Mouse (Mus musculus): ENCODE data around the gene Ank. TPM values are rescaled to one million over a fixed set of nuclear protein-coding genes. Genes with fewer than 3 reads are reported as not detected.

Gene Ank
- polyA plus RNA-seq, 1 experiment from 2014 or later: 13.2 TPM

GRCm38 (mm10) chr15:27574992-27575781 is 108.7 kb downstream of the Ank start:
- ATAC-seq (ENCODE audit: low FRiP score): peak; percentile 36; the same call in 1 of the 2 replicates
- WGBS: 83% methylated on average over 8 of the region's 8 CpGs
- Histone ChIP-seq H3K9ac (no peak overlapping the region), H3K4me3 (no peak overlapping the region), H3K4me2 (no peak overlapping the region), H3K36me3 (peaks cover 50% of the 10 kb centered on the region), H3K4me1 (replicated peaks) (0 out of 2 replicates have a peak, but pooled peaks cover 7% of the 10 kb centered on the region), H3K9me3 (no peaks in the 10 kb centered on the region), H3K27ac (no peak overlapping the region), H3K27me3 (no peaks in the 10 kb centered on the region)

DNA sequence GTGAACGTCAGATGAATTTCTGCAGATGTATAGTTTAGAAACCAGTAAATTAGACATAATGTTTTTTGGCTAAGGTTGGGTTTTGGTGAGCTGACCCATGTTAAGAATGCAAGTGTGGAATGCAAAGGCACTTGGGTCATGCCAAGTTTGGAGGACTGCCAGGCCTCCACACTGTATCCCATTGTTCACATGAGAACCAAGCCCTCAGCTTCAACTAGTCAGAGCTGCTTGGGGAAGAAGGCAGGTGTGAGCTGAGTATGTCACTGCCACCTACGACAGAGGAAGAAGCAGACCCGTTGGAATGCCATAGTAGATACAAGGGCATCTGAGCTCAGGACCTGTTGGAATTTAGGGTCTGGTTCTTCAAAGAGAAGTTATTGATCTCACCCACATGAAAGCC is 109.5 kb downstream of the Ank start:
- no peaks in the 10 kb centered on the region for H3K9me3 ChIP-seq
- no peak overlapping the region for H3K27ac ChIP-seq
- H3K27me3 ChIP-seq: no peaks in the 10 kb centered on the region
- H3K4me3 ChIP-seq: no peak overlapping the region
- peak; percentile 41; the same call in 1 of the 2 replicates for ATAC-seq (ENCODE audit: low FRiP score)
- H3K9ac ChIP-seq: no peak overlapping the region
- no peak overlapping the region for H3K4me2 ChIP-seq
- H3K36me3 ChIP-seq: peaks cover 57% of the 10 kb centered on the region
- WGBS: 87% methylated on average over 3 of the region's 3 CpGs
- peaks cover 13% of the 10 kb centered on the region; the same call in 1 of the 2 replicates for H3K4me1 ChIP-seq (replicated peaks)

DNA sequence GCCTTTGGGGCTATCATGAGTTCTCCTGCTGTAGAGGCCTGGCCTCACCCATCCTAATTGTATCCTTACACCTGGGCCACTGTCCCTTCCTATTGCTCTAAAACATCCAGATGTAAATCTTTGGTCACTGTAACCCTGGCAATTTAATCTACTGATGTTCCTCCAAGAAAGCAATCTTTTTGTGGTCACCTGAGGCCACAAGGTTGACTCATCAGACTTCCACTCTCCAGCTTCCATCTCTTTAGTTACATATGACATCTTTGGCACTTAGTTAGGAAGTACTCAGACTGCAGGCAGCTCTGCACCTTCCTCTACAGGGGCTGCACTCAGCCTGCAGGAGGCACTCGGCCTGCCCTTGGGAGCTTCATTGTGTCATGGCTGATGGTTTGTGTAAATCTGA is 110.4 kb downstream of the Ank start:
- H3K9me3 ChIP-seq: no peaks in the 10 kb centered on the region
- no peak overlapping the region for H3K4me3 ChIP-seq
- peaks cover 22% of the 10 kb centered on the region for H3K4me1 ChIP-seq (replicated peaks)
- no peak overlapping the region for H3K27ac ChIP-seq
- peaks cover 49% of the 10 kb centered on the region for H3K36me3 ChIP-seq
- no peaks in the 10 kb centered on the region for H3K27me3 ChIP-seq
- 80% methylated on average over 1 of the region's 1 CpGs for WGBS
- H3K4me2 ChIP-seq: no peak overlapping the region
- no peak overlapping the region for H3K9ac ChIP-seq
- ATAC-seq (ENCODE audit: low FRiP score): no peak

DNA sequence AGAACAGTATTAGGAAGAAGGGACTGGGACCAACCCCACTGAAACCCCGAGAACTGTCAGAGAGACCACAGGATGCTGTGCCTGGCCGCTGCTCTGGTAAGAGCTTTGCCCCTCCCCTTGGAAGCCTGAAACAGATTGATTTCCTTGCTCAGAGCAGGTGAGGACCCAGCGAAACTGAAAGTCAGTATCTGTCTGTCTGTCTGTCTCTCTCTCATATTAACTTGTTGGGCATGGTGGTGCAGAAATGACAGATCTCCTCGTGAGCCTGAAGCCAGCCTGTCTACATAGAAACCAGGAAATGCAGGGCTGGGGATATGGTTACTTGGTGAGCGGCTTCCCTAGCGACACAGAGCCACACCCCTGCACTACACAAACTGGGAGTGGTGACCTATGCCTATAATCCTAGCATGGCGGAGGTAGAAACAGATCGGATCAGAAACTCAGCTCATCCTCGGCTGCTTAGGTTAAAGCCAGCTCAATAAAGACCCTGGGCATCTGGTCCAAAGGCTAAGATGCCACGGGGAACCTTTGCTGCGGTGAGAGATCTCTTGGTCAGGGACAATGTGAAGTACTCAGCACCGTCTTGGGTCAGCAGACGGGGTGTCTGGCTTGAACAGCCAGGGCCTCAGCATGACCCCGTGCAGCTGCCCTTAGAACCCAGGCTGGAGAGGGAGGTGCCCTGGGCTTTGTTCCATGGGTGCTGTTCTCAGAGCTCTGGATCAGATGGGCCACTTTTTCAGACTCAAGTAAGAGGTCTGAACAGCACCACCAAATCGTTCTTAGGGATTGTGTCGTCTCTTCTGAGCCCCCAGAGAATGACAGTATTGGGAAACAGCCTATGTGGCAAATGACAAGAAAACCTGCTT is 111.7 kb downstream of the Ank start:
- ATAC-seq (ENCODE audit: low FRiP score): no peak
- Histone ChIP-seq H3K9ac (no peak overlapping the region), H3K4me3 (no peak overlapping the region), H3K27ac (no peak overlapping the region), H3K4me1 (replicated peaks) (peaks cover 24% of the 10 kb centered on the region), H3K9me3 (no peaks in the 10 kb centered on the region), H3K27me3 (no peaks in the 10 kb centered on the region), H3K4me2 (no peak overlapping the region), H3K36me3 (peaks cover 44% of the 10 kb centered on the region)
- WGBS: 83% methylated on average over 16 of the region's 16 CpGs

- no peaks in the 10 kb centered on the region for H3K27me3 ChIP-seq
- no peak overlapping the region for H3K4me2 ChIP-seq
- peaks cover 48% of the 10 kb centered on the region for H3K36me3 ChIP-seq
- 96% methylated on average over 6 of the region's 6 CpGs for WGBS
- no peak overlapping the region for H3K4me3 ChIP-seq
- ATAC-seq (ENCODE audit: low FRiP score): no peak
- H3K4me1 ChIP-seq (replicated peaks): peaks cover 24% of the 10 kb centered on the region
- H3K9me3 ChIP-seq: no peaks in the 10 kb centered on the region
- H3K27ac ChIP-seq: no peak overlapping the region
- H3K9ac ChIP-seq: no peak overlapping the region
These were observed 112.4 kb downstream of the Ank start for GRCm38 (mm10) chr15:27578918-27579317.

GRCm38 (mm10) chr15:27579853-27580252 is 113.4 kb downstream of the Ank start:
- Histone ChIP-seq H3K27ac (no peak overlapping the region), H3K9ac (no peak overlapping the region), H3K36me3 (peaks cover 52% of the 10 kb centered on the region), H3K4me3 (no peak overlapping the region), H3K4me2 (no peak overlapping the region), H3K9me3 (no peaks in the 10 kb centered on the region), H3K27me3 (no peaks in the 10 kb centered on the region), H3K4me1 (replicated peaks) (peaks cover 24% of the 10 kb centered on the region)
- 91% methylated on average over 2 of the region's 2 CpGs for WGBS
- no peak for ATAC-seq (ENCODE audit: low FRiP score)

GRCm38 (mm10) chr15:27580771-27581170 is 114.3 kb downstream of the Ank start:
- no peaks in the 10 kb centered on the region for H3K9me3 ChIP-seq
- H3K4me2 ChIP-seq: no peak overlapping the region
- no peak overlapping the region for H3K9ac ChIP-seq
- 73% methylated on average over 2 of the region's 2 CpGs for WGBS
- 0 out of 2 replicates have a peak overlapping the region, but pooled peaks have one; percentile 72 for H3K27ac ChIP-seq
- no peaks in the 10 kb centered on the region for H3K27me3 ChIP-seq
- H3K36me3 ChIP-seq: peaks cover 59% of the 10 kb centered on the region
- peaks cover 23% of the 10 kb centered on the region for H3K4me1 ChIP-seq (replicated peaks)
- no peak overlapping the region for H3K4me3 ChIP-seq
- ATAC-seq (ENCODE audit: low FRiP score): no peak

- no peak overlapping the region for H3K4me3 ChIP-seq
- no peaks in the 10 kb centered on the region for H3K27me3 ChIP-seq
- H3K9ac ChIP-seq: no peak overlapping the region; the same call in 1 of the 2 replicates
- ATAC-seq (ENCODE audit: low FRiP score): peak; percentile 60
- no peak overlapping the region for H3K4me2 ChIP-seq
- peaks cover 52% of the 10 kb centered on the region for H3K36me3 ChIP-seq
- 6% methylated on average over 3 of the region's 3 CpGs for WGBS
- H3K9me3 ChIP-seq: no peaks in the 10 kb centered on the region
- peaks cover 18% of the 10 kb centered on the region for H3K4me1 ChIP-seq (replicated peaks)
- H3K27ac ChIP-seq: peak overlapping the region; percentile 72
These were observed 115.2 kb downstream of the Ank start for GRCm38 (mm10) chr15:27581640-27582039.

DNA sequence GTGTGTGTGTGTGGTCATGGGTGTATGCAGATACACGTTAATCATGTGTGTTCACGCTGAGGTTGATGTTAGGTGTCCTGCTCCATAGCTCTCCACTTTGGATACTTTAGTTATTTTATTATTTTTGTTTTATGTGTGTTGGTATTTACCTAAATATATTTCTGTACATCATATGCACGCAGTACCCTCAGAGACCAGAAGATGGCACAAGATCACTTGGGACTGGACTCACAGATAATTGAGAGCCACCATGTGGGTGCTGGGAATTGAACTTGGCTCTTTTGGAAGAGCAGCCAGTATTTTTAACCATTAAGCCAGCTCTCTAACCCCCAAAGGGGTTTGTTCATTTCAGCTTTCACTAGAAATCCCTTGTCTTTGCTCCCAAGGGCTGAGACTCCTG is 116.0 kb downstream of the Ank start:
- Histone ChIP-seq H3K9ac (no peak overlapping the region), H3K4me1 (replicated peaks) (peaks cover 18% of the 10 kb centered on the region), H3K27me3 (no peaks in the 10 kb centered on the region), H3K36me3 (peaks cover 46% of the 10 kb centered on the region), H3K9me3 (no peaks in the 10 kb centered on the region), H3K4me2 (no peak overlapping the region), H3K27ac (no peak overlapping the region), H3K4me3 (no peak overlapping the region)
- no peak for ATAC-seq (ENCODE audit: low FRiP score)
- 83% methylated on average over 3 of the region's 3 CpGs for WGBS

DNA sequence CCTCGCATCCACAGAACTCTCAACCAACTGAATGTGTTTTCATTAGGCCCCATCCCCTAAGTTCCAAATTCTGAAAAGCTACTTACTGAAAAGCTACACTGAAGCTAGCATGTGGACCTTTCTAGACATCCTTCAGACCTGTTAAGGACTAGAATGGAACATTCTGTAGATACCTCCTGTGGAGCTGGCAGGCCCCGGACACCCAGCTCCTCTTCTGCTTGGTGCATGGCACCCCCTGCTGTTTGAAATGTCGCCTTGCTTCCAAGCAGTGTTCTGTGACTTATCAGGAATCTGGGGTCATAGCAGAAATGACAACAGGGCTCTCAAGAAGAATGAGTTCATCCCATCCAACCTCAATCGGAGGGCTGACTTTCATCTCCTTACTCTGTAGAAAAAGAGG is 116.6 kb downstream of the Ank start:
- no peak for ATAC-seq (ENCODE audit: low FRiP score)
- Histone ChIP-seq H3K9me3 (no peaks in the 10 kb centered on the region), H3K27me3 (no peaks in the 10 kb centered on the region), H3K4me2 (no peak overlapping the region), H3K4me1 (replicated peaks) (peaks cover 18% of the 10 kb centered on the region), H3K9ac (no peak overlapping the region), H3K36me3 (peaks cover 46% of the 10 kb centered on the region), H3K4me3 (no peak overlapping the region), H3K27ac (no peak overlapping the region)
- 84% methylated on average over 4 of the region's 4 CpGs for WGBS

DNA sequence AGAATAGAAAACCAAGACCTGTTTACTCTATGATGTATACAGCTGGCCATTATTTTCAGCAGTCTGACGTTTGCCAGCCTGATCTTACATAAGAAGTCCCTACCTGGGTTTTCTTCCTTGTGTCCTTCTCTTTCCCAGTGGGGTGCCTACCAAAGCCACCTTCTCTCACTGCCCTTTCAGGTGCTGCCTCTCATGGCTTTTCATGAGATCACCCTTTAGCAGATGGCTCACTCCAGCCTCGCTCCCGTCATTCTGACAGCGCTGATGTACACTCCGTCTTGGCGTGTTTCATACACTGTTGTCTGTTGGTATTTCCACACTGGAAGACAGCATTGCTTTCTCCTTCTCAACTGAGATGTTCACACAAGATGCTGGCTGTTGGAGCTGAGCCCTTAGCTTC is 117.1 kb downstream of the Ank start:
- no peak overlapping the region for H3K27ac ChIP-seq
- H3K4me1 ChIP-seq (replicated peaks): peaks cover 18% of the 10 kb centered on the region
- no peak overlapping the region for H3K4me3 ChIP-seq
- ATAC-seq (ENCODE audit: low FRiP score): no peak
- H3K27me3 ChIP-seq: no peaks in the 10 kb centered on the region
- no peaks in the 10 kb centered on the region for H3K9me3 ChIP-seq
- no peak overlapping the region for H3K4me2 ChIP-seq
- 95% methylated on average over 6 of the region's 6 CpGs for WGBS
- peaks cover 46% of the 10 kb centered on the region for H3K36me3 ChIP-seq
- H3K9ac ChIP-seq: no peak overlapping the region

DNA sequence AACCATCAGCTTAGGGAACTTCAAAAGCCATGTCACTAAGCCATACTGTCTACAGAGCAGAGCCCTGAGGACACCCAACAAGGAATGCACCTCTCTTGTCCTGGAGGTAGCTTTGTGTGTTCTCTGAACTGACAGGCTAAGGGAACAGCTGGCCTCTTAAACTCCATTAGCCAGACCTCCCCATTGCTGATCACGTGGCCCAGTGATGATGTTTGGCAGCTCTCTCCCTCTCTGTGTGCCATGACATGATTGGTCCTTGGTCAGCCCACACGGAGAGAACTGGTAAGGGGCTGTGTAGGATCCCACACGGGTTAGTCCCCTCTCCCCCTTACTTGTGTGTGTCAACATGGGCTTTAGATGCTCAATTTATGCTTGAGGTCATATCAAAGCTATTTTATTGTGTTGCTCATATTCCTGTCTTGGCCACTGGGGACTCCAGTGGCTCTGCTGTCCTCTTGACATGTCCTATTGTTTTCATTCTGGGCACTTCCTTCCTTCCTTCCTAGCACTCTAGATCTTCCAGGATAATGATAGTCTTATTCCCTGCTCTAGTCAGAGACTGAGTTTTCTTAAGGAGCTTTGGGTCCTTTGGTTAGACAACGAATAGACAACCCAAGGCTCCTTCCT is 119.1 kb downstream of the Ank start:
- no peak for ATAC-seq (ENCODE audit: low FRiP score)
- WGBS: 79% methylated on average over 4 of the region's 4 CpGs
- no peaks in the 10 kb centered on the region for H3K27me3 ChIP-seq
- H3K4me1 ChIP-seq (replicated peaks): peaks cover 15% of the 10 kb centered on the region
- H3K4me3 ChIP-seq: no peak overlapping the region
- no peak overlapping the region for H3K4me2 ChIP-seq
- peaks cover 40% of the 10 kb centered on the region for H3K36me3 ChIP-seq
- H3K27ac ChIP-seq: no peak overlapping the region
- no peak overlapping the region for H3K9ac ChIP-seq
- no peaks in the 10 kb centered on the region for H3K9me3 ChIP-seq

All from hindbrain, embryonic 13.5 days (tissue).